Mouse (Mus musculus) kidney, postnatal 25 days (tissue): ENCODE data around the gene Bdkrb1.
A peak's percentile ranks its signal among the peaks of the same experiment; 100 is the strongest.

Experiments used
- DNase-seq, 2 experiments: peaks; one replicate each; pipeline ENCODE4 v3.0.0; 2021; ENCODE audit warnings: mixed read lengths in 2 of 2

Gene Bdkrb1

GRCm38 (mm10) chr12:105602581-105603210, at the start of gene Bdkrb1:
Gene Bdkrb1, plus strand, starts transcription at chr12:105603085.
- no peak for DNase-seq

DNA sequence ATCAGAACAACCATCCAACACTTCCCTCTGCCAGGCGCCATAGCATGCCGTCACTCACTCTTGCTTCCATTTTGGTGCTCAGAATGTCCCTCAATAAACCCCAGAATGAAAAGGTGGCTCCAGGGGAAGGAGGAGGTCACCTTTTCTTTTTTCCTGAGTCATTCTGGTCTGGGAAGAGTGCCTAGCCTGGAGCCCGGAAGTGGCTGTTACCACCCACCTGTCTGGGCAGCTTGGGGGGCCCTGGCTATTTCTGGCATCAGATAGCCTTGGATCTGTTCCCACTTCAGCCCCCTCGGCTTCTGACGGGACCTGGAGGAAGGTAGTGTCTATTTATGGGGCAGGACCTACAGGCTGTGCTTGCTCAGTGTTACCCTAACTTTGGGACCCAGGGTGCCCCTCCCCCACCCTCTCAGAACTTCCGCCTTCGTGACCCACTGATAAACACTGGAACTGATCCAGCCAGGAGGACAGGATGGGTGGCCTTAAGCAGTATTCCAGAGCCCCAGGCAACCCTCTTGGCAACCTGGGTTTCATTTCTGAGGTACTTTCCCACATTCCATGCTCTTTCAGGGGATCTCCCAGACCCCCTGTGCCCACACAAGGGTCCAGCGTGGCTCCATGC, 48.6 kb upstream of the Bdkrb1 start:
- DNase-seq, result peak in 1 of 2 experiments; percentile 41

- DNase-seq, result peak; percentile 46 to 64
Measured at GRCm38 (mm10) chr12:105555172-105555571, 47.7 kb upstream of the Bdkrb1 start.

GRCm38 (mm10) chr12:105557250-105557925, 45.5 kb upstream of the Bdkrb1 start:
- peak; percentile 63 to 79 for DNase-seq

- no peak for DNase-seq
Measured at GRCm38 (mm10) chr12:105561007-105561534, 41.8 kb upstream of the Bdkrb1 start.

DNA sequence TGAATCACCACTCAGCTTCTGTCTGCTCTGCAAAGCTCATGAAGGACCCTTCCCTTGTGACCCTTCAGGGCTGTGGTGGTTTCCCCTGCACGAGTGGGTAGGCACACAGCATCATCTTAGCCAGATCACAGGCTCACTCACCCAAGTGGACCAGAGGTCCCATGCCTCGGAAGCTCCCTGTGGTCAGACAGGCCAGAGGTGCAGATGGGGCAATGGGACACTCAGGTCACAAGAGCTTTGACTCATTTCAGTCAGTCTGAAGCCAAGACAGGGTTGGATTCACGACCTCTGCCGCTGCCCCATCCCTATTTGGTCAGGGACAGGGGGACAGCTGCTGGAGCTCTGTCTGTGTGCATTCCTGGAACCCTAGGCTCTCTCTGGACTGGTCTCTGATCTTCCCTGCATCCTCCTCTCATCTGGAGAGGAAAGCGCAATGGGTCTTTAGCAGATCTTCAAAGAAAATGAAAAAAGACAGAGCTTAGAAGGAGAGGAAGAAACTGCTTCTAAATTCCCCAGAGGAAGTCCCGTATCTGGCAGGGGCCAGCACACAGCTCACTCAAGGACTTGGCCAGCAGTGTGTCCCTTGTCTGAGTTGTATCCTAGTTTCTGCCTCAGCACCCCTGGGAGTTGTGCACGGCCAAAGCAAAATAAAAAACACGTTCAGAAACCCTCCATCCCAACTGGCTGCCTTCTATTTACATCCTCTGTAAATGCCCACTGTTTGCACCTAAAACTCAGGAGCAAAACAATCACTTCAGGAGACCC, 40.6 kb upstream of the Bdkrb1 start:
- DNase-seq, result no peak

- DNase-seq, result peak; percentile 42 to 65
Measured at GRCm38 (mm10) chr12:105562936-105563680, 39.8 kb upstream of the Bdkrb1 start, which contains the start of gene Bdkrb2. Gene Bdkrb2, plus strand, starts transcription at chr12:105563226.

GRCm38 (mm10) chr12:105563726-105564275, 39.1 kb upstream of the Bdkrb1 start:
- DNase-seq, result no peak

DNA sequence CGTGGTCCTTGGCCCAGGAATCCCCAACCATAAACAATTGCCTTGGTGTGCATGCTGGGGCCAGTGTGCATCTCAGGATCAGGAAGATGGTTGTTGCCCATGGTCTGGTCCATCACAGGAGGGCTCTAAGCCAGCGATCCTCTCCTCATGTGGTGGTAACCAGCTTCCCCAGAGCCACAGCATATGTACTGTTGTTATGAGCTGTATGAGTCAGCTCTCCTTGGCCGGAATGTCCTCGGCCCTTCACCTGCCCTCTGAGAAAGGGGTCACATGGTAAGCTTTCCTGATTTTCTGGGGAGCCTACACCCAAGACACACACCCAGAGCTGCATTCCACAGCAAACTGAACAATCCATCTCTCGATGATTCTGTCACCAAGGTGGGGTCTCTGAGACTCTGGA, 37.7 kb upstream of the Bdkrb1 start:
- DNase-seq, result no peak

- DNase-seq, result no peak
Measured at GRCm38 (mm10) chr12:105571867-105572266, 31.0 kb upstream of the Bdkrb1 start.

DNA sequence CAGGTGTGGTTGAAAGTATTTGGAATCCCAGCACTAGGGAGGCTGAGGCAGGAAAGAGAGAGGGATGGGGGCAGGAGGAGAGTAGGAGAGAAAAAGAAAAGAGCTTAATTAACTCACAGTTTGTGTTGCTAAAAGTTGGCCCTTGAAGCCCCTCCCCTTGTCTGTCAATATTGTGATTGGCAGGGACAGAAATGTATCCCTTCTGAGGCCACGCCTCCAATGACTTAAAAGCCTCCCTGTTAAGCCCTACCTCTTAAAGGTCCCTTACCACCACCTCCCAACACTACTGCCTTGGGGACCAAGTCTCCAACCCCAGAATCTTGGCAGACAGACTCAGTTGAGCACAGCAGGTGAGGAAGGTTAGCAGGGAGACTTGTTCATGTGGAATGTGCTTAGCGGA, 30.3 kb upstream of the Bdkrb1 start:
- no peak for DNase-seq

DNA sequence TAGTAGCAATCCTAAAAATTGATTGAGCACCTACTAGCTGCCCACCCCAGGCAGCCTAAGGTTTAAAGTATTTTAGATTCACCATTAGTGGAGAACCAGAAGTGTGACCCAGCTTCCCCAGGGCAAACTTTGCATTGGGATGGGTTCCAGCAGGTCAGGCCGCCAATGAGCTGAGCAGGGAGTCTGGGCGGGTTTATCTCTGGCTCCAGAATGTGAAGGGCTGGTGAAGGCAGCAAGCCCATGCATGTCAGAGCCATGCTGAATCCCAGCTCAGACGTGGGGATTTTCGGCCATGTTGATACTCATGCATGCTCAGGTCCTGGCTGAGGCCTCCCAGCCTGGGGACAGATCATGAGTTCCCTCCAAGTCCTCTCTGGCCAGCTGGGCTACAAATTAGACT, 28.5 kb upstream of the Bdkrb1 start:
- DNase-seq, result no peak

- DNase-seq, result no peak
Measured at GRCm38 (mm10) chr12:105580490-105580889, 22.4 kb upstream of the Bdkrb1 start.

- no peak for DNase-seq
Measured at GRCm38 (mm10) chr12:105582486-105582885, 20.4 kb upstream of the Bdkrb1 start.

DNA sequence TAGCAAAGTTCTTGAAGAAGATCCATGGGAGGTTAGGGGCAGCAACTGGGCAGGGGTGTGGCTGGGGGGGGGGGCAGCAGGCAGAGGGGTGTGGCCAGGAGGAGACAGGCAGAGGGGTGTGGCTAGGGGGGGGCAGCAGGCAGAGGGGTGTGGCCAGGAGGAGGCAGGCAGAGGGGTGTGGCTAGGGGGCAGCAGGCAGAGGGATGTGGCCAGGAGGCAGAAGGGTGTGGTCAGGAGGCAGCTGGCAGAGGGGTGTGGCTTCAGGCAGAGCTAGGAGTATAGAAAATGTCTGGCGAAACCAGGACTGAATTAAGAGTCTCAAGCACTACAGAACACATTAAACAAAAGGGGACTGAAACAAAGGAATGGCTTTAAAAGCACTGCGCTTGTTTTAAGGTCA, 19.4 kb upstream of the Bdkrb1 start:
- DNase-seq, result no peak

DNA sequence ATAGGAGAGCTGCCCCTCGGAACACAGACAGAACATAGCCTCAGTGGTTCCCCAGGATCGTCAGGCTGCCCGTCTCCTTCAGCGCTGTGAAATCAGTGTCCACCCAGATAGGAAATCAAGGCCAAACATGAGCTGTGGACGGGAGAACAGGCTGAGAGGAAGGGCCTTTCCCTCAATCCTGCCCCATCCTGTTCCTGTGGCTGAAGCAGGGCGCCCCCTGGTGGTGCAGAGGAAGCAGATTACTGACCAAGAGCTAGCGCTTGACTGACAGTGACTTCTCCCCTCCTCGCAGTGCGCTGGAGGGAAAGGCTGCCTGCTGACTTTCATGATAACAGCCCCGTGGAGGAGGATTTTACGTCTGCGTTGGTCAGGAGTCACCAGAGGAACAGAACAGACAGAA, 18.0 kb upstream of the Bdkrb1 start:
- DNase-seq, result peak; percentile 82 to 85

- DNase-seq, result no peak
Measured at GRCm38 (mm10) chr12:105587526-105587925, 15.4 kb upstream of the Bdkrb1 start.

DNA sequence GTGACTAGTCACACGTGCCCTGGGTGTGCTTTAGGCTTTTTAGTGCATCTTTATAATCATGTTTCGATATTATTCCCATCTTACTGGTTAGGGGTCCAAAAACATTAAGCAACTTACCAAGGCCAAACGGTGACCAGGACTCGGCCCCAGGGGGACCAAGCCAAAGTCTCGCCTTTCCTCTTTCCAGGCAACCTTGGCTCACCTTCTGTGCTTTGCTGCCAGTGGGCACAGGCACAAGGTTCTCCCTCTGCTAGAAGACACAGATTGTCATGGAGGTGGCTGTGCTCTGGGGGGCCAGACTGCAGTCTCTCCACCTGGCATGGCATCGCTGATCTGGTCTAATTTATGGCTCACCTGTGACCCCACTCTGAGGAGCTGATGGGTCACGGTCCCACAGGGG, 12.1 kb upstream of the Bdkrb1 start:
- no peak for DNase-seq

DNA sequence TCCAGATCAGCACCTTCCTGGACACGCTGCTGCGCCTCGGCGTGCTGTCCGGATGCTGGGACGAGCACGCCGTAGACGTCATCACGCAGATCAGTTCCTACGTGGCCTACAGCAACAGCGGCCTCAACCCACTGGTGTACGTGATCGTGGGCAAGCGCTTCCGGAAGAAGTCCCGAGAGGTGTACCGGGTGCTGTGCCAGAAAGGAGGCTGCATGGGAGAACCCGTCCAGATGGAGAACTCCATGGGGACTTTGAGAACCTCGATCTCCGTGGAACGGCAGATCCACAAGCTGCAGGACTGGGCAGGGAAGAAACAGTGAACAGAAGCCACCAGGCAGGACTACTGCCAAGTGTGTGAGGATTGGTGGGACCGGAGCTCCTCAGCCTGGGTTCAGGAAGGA, 10.5 kb upstream of the Bdkrb1 start:
- DNase-seq, result no peak

GRCm38 (mm10) chr12:105593471-105593870, 9.4 kb upstream of the Bdkrb1 start:
- no peak for DNase-seq

DNA sequence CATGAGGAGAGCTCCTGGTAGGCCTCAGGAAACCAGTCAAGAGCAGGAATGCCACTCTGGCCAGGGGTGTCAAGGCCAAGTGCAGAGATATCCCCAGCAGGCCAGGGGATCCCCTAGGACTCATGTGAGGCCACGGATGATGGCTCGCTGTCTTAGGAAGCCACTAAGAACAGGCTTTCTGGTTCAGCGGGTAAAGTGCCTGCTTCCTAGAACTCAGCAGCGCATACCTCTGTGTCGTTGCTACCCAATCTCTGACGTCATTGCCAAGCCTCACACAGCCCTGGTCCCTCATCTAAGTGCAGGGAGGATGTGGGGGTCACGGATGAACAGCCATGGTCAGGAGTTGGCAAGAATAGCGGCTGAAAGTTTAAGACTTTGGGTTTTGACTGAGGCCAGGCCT, 5.8 kb upstream of the Bdkrb1 start:
- DNase-seq, result no peak

DNA sequence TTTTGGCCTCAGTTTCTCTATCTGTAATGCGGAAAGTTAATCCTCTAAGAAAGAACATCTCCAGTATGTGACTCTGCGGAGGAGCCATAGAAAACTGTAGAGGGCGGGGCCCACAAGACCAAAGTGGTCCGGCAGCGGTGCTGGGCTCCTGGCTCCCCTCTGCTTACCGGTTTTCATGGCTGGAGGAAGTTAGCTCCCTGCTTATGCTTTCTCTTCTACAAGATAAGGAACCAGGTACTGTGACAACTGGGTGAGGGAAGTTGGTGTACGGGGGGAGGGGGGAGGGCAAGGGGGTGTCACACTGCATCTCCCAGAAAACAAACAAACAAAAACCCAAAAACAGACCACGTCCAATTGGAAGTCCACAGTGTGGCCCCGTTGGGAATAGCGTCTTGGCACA, 4.4 kb upstream of the Bdkrb1 start:
- DNase-seq, result no peak
